24 mouse cellular contexts compared by ENCODE assay signal in the genomic region with DNA sequence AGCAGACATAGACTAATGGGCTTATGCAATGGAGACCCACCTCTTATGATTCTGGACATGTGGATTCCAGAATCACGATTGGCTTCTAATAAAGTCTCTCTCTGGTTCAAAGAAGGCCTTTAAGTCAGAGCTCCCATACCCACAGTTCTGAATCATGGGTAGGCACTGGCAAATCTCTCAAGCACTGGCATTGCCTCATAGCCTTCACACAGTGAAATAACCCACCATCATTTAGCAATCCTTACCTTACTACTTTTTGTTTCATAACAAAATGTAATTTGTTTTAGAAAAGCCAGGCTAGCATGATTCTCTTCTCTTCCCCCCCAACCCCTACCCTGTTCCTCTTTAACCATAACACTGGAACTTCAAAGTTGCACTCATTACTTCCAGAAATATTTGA.
"Had no signal": no experiment of that assay in that cellular context is flagged by ENCODE, and none has a peak within 500 bp of the region (broad histone marks: within the 10 kb centered on the region; RNA-seq: fewer than 3 reads in every experiment).

No protein-coding gene starts in this region.

- H3K27me3 ChIP-seq: heart, embryonic 13.5 days; heart, embryonic 15.5 days; hindbrain, embryonic 13.5 days; hindbrain, embryonic 15.5 days; kidney, embryonic 15.5 days; liver, embryonic 13.5 days had no signal

- H3K9me3 ChIP-seq: heart, embryonic 13.5 days; heart, embryonic 15.5 days; hindbrain, embryonic 13.5 days; hindbrain, embryonic 15.5 days; kidney, embryonic 15.5 days; liver, embryonic 13.5 days had no signal

- DNase-seq: gastrocnemius, postnatal 10 days; heart, adult 18-20 months; heart, postnatal 14 days; heart, postnatal 36 days; kidney, adult 11 months; kidney, adult 9 months; kidney, postnatal 14 days; kidney, postnatal 36 days; layer of hippocampus, adult 9-11 months; layer of hippocampus, postnatal 36 days; left cerebral cortex, postnatal 4 days; liver; liver, embryonic 13.5 days had no signal

- H3K9ac ChIP-seq: heart, embryonic 13.5 days; heart, embryonic 15.5 days; hindbrain, embryonic 13.5 days; hindbrain, embryonic 15.5 days; kidney, embryonic 15.5 days; liver, embryonic 13.5 days had no signal

- H3K4me1 ChIP-seq: heart, embryonic 13.5 days; heart, embryonic 15.5 days; hindbrain, embryonic 13.5 days; hindbrain, embryonic 15.5 days; kidney, embryonic 15.5 days had no signal

- H3K4me3 ChIP-seq: gastrocnemius, adult 2 months; heart, embryonic 13.5 days; heart, embryonic 15.5 days; hindbrain, embryonic 13.5 days; hindbrain, embryonic 15.5 days; kidney, embryonic 15.5 days; liver, embryonic 13.5 days had no signal

- H3K4me2 ChIP-seq: heart, embryonic 11.5 days; heart, embryonic 13.5 days; heart, embryonic 15.5 days; hindbrain, embryonic 13.5 days; hindbrain, embryonic 15.5 days; kidney, embryonic 15.5 days; liver, embryonic 11.5 days; liver, embryonic 13.5 days had no signal

- ATAC-seq: hindbrain, postnatal 0 days; intestine, embryonic 16.5 days had no signal

- H3K36me3 ChIP-seq: heart, embryonic 13.5 days; heart, embryonic 15.5 days; hindbrain, embryonic 13.5 days; hindbrain, embryonic 15.5 days; kidney, embryonic 15.5 days; liver, embryonic 13.5 days had no signal

- H3K27ac ChIP-seq: heart, embryonic 13.5 days; heart, embryonic 15.5 days; hindbrain, embryonic 13.5 days; hindbrain, embryonic 15.5 days; hindbrain, postnatal 0 days; kidney, embryonic 15.5 days; kidney, postnatal 0 days; liver, embryonic 13.5 days had no signal
